Comparison of ENCODE assay signal across 8 mouse cellular contexts in genomic region chr17:28079618-28080017, GRCm38 (mm10). TPM values are rescaled to one million over a fixed set of nuclear protein-coding genes. Genes with fewer than 3 reads are reported as not detected.
DNase-seq lines count a peak whose midpoint lies in the region; ATAC-seq and TF ChIP-seq lines count a peak whose summit lies in the region.

No protein-coding gene starts in this region.

- peak overlapping the region; percentile 100 for H3K4me2 ChIP-seq in hindbrain, embryonic 16.5 days (ENCODE audit: low read length)

- H3K4me1 ChIP-seq in hindbrain, embryonic 16.5 days (ENCODE audit: control insufficient read depth, insufficient read depth, low read depth, low read length), result peaks cover 7% of the 10 kb centered on the region; the same call in 1 of the 2 replicates

- peak; percentile 37 for ATAC-seq in hindbrain, embryonic 16.5 days
- peak; percentile 75 for ATAC-seq in megakaryocyte, adult 5-6 weeks (ENCODE audit: poor library complexity, severe bottlenecking)

- H3K27me3 ChIP-seq in hindbrain, embryonic 16.5 days (replicated peaks; ENCODE audit: control insufficient read depth, insufficient read depth, low read length), result no peaks in the 10 kb centered on the region; the same call in 1 of the 2 replicates

- H3K9me3 ChIP-seq in hindbrain, embryonic 16.5 days (ENCODE audit: control insufficient read depth, low read length), result no peaks in the 10 kb centered on the region

- H3K9ac ChIP-seq in hindbrain, embryonic 16.5 days (ENCODE audit: low read depth, low read length), result peak overlapping the region; percentile 75

- no peak overlapping the region for H3K27ac ChIP-seq in hindbrain, embryonic 16.5 days (ENCODE audit: low read depth, low read length)
- H3K27ac ChIP-seq in left cerebral cortex, adult 2 months, result no peak overlapping the region

- intact Hi-C loops in left cerebral cortex, adult 2 months (cut with DNase I), result loop anchor here (2.0 to 10.0 kb wide), 3 partner anchors 91 to 225 kb away; partner anchors contain the start of genes Anks1 and Taf11

- WGBS in hindbrain, embryonic 16.5 days, result under 1% methylated on average over 25 of the region's 25 CpGs

- H3K36me3 ChIP-seq in hindbrain, embryonic 16.5 days (ENCODE audit: control insufficient read depth, insufficient read depth, low read length), result no peaks in the 10 kb centered on the region

- DNase-seq in T-cell, adult 2 months (ENCODE audit: low spot score), result peak; percentile 83
- peak; percentile 94 to 97 for DNase-seq in cerebellum, postnatal 14 days
- DNase-seq in gastrocnemius, adult 18-20 months (ENCODE audit: low spot score), result peak; percentile 77
- peak; percentile 79 to 86 for DNase-seq in left cerebral cortex, adult 2 months (ENCODE audit: extremely low spot score in 1 of 2, low spot score in 2 of 2)
- DNase-seq in right cerebral cortex, adult 18-20 months, result peak; percentile 86
- peak; percentile 74 for DNase-seq in urinary bladder, adult 2 months (ENCODE audit: low spot score)

- TF ChIP-seq CTCF in left cerebral cortex, adult 2 months (IDR thresholded peaks at IDR 0.05), result peak; percentile 74

- peak overlapping the region; percentile 66 for H3K4me3 ChIP-seq in hindbrain, embryonic 16.5 days (ENCODE audit: low read length)
- peak overlapping the region; percentile 59 for H3K4me3 ChIP-seq in left cerebral cortex, adult 2 months

RNA-seq across cellular contexts. Expression of gene Tcp11, which starts 0.8 kb away (rescaled TPM):
- total RNA-seq in gastrocnemius, adult 18-20 months (2021), result not detected
- 1.4 and 1.6 TPM in 2 replicates for polyA plus RNA-seq in hindbrain, embryonic 16.5 days (2015; fragmentation: Nextera tagmentation; extraction: Ambion mirVana)
- total RNA-seq in left cerebral cortex, adult 2 months (2021), result under 1 TPM; 0.61 to 0.88 TPM
- total RNA-seq in megakaryocyte, adult 5-6 weeks (2015), result 0.11 and 1.1 TPM in 2 replicates
- total RNA-seq in megakaryocyte, adult 5-6 weeks (2017), result 0.66 TPM in 1 of 2 replicates, not detected in the other
- polyA plus RNA-seq in urinary bladder, adult 2 months (2012; rRNA removed), result 0.19 and 0.43 TPM in 2 replicates
